Mouse (Mus musculus) thymus, postnatal 0 days (tissue): Measurements from ENCODE around the gene Adipor2. TPM values are rescaled to one million over a fixed set of nuclear protein-coding genes. Genes with fewer than 3 reads are reported as not detected.
"Not testable (repeated sequence)": the region's sequence is repeated elsewhere in the genome, so short reads cannot be mapped to it uniquely, and the experiment has no call there.

Experiments
- DNase-seq: peaks from one replicate; pipeline ENCODE4 v3.0.0-alpha.2; 2015; ENCODE audit warnings: low spot score
- polyA plus RNA-seq: library from polyadenylated mRNA; unstranded; fragments of >200 nt; fragmentation: Nextera tagmentation; extraction: Ambion mirVana; gene quantifications from 2 replicates; pipeline ENCODE4 v1.2.1, GENCODE M21; 2015

The Adipor2 gene
- 44.5 and 51.4 TPM in 2 replicates for polyA plus RNA-seq

GRCm38 (mm10) chr6:119417354-119417753 is at the start of gene Adipor2:
TSS of gene Adipor2 (minus strand) at chr6:119417704.
- DNase-seq: peak; percentile 25

- no peak for DNase-seq
Observed at GRCm38 (mm10) chr6:119466161-119466560, 48.7 kb upstream of the Adipor2 start.

GRCm38 (mm10) chr6:119460391-119460790 is 42.9 kb upstream of the Adipor2 start:
- no peak for DNase-seq

GRCm38 (mm10) chr6:119459041-119459440 is 41.5 kb upstream of the Adipor2 start:
- DNase-seq: no peak

- no peak for DNase-seq
Observed at GRCm38 (mm10) chr6:119458166-119458565, 40.7 kb upstream of the Adipor2 start.

GRCm38 (mm10) chr6:119451981-119452499 is 34.5 kb upstream of the Adipor2 start:
- no peak for DNase-seq

GRCm38 (mm10) chr6:119450965-119451943 is 33.8 kb upstream of the Adipor2 start:
- peak; percentile 21 for DNase-seq

- DNase-seq: peak; percentile 59
Observed at GRCm38 (mm10) chr6:119449060-119449499, 31.6 kb upstream of the Adipor2 start.

GRCm38 (mm10) chr6:119448321-119449059 is 31.0 kb upstream of the Adipor2 start:
- DNase-seq: peak; percentile 31

- no peak for DNase-seq
Observed at GRCm38 (mm10) chr6:119445671-119446607, 28.4 kb upstream of the Adipor2 start.

- DNase-seq: peak; percentile 87
Observed at GRCm38 (mm10) chr6:119443742-119444645, 26.5 kb upstream of the Adipor2 start.

GRCm38 (mm10) chr6:119442729-119443128 is 25.2 kb upstream of the Adipor2 start:
- DNase-seq: not testable (repeated sequence)

GRCm38 (mm10) chr6:119437894-119438761 is 20.6 kb upstream of the Adipor2 start:
- no peak for DNase-seq

GRCm38 (mm10) chr6:119434394-119434793 is 16.9 kb upstream of the Adipor2 start:
- DNase-seq: no peak

- DNase-seq: no peak
Observed at GRCm38 (mm10) chr6:119431751-119432324, 14.3 kb upstream of the Adipor2 start.

GRCm38 (mm10) chr6:119430508-119430907 is 13.0 kb upstream of the Adipor2 start:
- no peak for DNase-seq

GRCm38 (mm10) chr6:119429311-119429710 is 11.8 kb upstream of the Adipor2 start:
- no peak for DNase-seq

- DNase-seq: peak; percentile 29
Observed at GRCm38 (mm10) chr6:119428611-119429010, 11.1 kb upstream of the Adipor2 start.
